Mouse (Mus musculus): ENCODE measurements around the gene Tmem235.
"Not testable (repeated sequence)": the region's sequence is repeated elsewhere in the genome, so short reads cannot be mapped to it uniquely, and the experiment has no call there.

The Tmem235 gene

GRCm38 (mm10) chr11:117860601-117861000 lies at the start of gene Tmem235:
TSS of gene Tmem235 (plus strand) at chr11:117860752.
- no peak for DNase-seq

DNA sequence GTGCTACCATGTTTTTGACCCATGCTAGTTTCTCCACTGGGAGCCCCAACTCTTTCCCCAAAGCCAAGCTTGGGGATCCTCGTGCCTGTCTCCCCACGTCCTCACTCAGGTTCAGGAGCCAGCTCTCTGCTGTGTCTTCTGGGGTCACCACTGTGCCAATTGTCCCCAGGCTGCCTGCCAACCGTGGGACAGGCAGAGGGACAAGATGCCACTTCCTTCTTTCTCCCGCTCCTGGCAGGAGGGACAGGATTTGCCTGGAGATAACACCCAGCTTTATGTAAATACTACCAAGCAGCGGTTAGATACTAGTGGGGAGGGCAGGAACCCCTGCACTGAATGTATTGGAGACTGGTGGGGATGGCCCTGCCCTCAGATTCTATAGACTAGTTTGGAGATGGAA lies 46.7 kb upstream of the Tmem235 start:
- no peak for DNase-seq

DNA sequence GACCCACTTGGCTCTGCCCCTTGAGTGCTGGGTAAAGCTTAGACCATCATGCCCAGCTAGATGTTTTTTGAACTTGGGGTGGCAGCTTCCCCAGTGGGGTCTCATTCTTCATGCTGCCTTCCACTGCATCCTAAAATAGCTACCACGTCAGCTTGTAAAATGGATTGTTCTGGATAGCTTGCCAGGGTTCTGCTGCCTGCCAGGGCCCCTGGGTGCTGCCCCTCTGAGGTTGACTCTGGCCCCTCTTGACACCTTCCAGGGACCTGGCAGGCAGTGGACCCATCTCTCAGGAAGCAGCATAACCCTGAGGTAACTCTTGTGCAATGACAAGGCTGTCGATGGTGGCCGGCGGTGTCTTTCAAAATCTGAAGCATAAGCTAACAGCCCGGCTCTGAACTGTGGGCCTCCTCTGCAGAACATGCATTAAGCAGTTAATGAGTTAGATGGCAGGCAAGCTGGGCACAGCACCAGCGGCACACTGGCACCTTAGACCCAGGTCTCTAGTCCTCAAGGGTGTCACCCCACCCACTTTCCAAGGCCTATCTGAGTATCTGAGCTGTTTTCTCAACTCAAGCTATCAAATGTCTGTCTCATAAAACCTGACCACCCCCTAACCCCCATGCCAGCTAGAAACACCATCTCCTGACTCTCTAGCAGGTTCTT lies 45.7 kb upstream of the Tmem235 start:
- no peak for DNase-seq

DNA sequence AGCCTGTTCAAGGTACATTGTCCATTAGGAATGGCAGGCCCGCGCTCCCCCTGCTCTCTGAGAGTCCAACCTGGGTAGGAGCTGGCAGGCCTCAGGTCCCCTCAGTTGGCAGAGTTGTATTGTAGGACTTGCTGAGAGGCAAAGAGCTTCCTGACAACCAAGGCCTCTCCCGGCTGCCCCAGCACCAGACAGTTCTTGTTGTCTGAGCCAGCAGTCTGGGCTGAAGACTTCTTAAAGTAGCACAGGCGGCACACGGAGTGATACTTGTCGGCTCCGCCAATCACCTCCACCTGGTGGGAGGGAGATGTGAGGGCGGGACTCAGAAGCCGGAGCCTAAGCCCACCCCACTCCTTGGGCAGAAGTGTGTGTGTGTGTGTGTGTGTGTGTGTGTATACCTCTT lies 44.7 kb upstream of the Tmem235 start:
- not testable (repeated sequence) for DNase-seq

- no peak for DNase-seq
These were observed 44.1 kb upstream of the Tmem235 start for GRCm38 (mm10) chr11:117816389-117816996.

DNA sequence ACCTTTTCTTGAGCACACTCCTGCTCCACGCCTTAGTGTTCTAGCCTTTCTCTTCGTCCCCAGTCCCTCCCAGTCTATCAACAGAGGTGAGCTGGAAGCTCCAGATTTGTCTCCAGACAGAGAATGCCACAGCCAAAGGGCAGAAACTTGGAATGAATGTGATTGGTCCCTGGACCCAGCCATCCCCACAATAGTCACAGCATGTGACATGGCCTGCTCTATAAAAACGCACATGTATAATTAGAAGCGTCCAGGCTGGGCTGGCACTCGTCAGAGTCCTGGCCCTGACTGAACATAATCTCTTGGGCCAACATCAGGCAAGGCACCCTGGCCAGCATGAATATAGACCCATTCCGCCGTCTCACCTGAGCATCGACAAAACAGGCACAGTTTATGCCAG lies 41.5 kb upstream of the Tmem235 start:
- no peak for DNase-seq

DNA sequence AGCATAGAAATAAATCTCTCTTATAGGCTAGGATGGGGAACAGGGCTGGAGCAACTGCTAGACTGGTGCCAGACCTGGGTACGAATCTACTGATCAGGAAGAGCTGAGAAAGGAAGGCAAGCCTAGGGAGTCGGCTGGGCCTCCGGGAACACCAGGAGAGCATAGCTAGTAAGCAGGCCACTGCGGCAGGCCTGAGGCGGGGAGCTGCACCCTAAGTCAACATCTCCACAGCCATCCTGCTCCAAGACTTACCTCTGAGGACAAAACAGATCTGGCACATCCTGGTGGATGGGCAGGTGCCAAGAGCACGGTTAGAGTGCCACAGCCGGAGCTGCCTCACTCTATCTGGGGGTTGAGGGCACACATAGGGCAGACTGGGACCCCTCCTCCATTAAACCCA lies 40.4 kb upstream of the Tmem235 start:
- no peak for DNase-seq

DNA sequence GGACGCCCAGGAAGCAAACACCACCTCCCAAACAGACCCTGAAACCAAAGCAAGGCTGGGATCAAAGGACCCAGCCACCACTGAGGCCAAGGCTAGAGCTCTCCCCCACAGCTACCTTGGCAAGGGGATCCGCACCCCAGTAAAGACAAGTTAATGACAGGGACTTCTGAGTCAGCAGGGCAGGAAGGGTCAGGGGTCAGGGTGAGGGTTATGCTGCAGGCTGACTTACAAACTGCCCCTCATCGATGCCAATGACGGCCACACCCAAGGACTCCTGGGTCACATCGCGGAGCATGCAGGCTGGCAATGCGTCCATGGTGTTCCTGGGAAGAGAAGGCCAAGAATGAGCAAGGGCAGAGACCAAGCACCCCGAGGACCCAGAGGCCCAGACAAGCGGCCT lies 38.7 kb upstream of the Tmem235 start:
- DNase-seq, result no peak

- no peak for DNase-seq
These were observed 37.8 kb upstream of the Tmem235 start for GRCm38 (mm10) chr11:117822728-117823241.

- DNase-seq, result no peak
These were observed 37.1 kb upstream of the Tmem235 start for GRCm38 (mm10) chr11:117823411-117823810.

GRCm38 (mm10) chr11:117824060-117824969 lies 36.2 kb upstream of the Tmem235 start:
- DNase-seq, result peak; percentile 80

- DNase-seq, result peak; percentile 58
These were observed 35.0 kb upstream of the Tmem235 start, which contains the start of the genes Afmid and Tk1 for GRCm38 (mm10) chr11:117825333-117826101. TSS of gene Afmid (plus strand) at chr11:117825924. TSS of gene Tk1 (minus strand) at chr11:117826092.

DNA sequence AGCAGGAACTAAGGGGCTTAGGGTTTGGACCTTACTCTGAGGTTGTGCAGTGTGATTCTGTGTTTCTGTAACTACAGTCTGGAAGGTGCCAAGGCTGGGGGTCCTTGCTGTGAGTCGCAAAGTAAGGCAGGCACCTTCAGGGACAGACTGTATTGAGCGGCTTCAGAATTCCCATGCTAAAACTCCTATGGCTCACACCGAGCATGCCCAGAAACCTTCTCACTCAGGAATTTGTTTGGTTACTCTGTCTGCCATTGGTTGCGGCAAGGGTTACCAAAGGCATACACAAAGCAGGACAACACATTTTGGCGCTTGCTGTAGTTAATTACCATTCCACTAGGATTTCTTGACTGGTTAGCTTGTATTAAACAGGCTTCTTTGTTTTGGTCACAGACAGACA lies 34.4 kb upstream of the Tmem235 start:
- DNase-seq, result no peak

DNA sequence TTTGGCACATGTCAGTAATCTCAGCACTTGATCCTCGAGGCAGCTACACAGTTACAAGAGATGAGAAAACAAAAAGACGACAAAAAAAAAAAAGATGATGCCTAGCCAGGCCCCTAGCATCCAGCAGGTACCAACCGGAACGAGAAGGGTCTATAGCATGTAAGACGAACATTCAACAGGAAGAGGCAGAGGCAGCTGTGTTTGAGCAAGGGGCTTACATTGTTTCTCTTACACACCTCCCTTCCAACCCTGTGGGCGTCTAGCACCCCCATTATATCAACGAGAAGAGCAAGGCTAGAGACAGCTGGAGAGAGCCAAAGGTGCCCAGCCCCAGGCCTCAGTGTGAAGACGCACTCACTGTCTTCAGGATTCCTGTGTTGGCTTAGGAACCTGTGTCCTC lies 33.6 kb upstream of the Tmem235 start:
- DNase-seq, result no peak

GRCm38 (mm10) chr11:117827386-117827785 lies 33.2 kb upstream of the Tmem235 start:
- DNase-seq, result no peak

DNA sequence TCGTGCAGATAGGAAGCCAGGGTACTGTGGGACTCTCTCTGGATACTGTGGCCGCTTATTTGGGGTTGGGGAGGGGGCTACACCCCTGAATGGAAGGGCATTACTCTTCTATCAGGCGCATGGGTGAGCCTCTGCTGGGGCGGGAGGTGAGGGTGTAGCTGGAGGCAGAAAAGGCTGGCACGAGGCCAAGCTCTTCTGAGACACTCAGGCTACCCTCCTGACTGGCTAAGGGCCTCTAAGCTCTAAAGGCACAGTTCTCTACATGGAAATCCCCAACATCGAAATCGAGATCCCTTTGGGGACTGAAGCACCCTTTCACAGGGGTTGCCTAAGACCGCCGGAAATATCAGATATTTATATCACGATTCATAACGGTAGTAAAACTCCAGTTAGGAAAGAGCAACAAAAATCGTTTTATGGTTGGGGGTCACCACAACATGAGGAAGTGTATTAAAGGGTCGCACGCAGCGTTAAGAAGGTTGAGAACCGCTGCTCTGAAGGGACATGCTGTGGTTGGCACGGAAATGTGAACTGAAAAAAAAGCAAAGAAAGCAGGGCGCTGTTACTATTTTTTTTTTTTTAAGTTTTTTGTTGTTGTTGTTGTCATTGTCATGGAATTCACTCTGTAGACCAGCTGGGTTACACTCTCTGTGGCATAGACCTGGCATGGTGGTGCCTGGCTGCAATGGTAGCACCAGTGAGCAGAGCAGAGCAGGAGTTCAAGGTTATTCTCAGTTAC lies 32.2 kb upstream of the Tmem235 start:
- no peak for DNase-seq

DNA sequence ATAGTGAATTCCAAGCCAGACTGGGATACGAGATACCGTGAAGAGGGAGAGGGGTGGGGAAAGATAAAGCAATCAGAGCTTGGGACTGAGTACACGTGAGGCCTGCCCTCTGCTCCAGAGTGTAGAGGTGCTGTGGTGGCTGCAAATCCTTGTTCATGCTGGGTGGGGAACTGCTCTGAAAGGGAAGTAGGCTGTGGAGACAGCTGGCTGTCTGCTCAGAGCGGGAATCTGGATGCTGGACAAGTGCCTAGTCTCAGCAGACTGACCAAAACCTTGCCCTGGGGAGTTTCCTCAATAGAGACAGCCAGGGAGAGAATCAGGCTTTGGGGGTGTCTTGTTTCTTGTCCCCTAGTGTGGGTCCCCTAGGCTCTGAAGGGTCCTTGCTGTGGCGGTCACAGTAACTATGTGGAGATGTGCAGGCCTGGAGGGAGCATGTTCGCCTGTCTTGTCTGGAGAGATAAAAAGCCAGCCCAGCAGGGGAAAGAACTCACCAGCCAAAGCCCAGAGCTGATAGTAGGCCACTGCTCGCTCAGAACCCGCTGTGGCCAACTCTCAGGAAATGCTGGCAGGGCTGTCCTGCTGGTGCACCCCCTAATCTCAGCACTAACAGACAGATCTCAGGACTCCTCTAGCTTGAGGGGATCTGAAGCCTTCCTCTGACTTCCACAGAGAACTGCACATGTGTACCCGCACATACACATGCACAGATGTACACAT lies 31.5 kb upstream of the Tmem235 start:
- no peak for DNase-seq

DNA sequence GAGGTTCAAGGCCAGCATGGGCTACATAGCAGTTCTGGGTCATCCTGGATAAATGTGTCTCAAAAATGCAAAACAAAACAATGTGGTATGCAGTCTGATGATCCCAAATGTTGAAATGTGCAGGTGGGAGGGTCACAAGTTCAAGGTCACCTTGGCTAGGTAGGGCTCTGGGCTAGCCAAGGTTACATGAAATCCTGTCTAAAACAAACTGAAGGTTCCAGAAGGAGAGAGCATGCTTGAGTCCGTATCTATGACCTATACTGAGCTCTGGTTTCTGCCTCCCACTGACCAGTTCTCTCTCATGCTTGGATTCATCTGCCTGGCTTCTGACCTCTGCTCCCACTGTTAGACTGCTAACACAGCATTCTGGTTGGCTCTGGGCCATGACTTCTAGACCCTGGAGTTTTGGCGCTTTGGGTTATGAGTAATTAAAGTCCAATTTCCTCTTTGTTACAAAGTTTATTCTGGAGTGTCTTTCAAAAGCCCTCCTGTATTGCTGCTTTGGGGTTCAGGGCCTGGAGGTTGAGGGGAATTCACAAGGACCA lies 30.8 kb upstream of the Tmem235 start:
- no peak for DNase-seq

DNA sequence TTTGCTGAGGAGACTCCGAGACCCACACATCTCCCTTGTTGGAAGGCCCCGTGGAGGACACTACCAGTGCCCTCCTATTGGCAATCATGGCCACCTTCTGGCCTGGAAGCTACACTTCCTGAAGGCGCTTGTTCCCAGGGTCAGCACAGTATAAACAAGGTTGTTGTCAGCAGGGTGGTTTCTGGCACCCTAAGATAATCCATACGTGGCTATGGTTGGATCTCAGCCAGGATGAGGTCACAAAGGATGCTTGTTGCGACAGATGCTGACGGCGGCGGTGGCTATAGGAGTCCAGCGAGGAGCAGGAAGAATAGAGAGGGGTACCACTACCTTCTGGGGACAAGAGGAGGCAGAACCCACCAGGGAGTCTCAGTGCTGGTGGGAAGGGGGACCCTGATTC lies 30.2 kb upstream of the Tmem235 start:
- no peak for DNase-seq

GRCm38 (mm10) chr11:117832086-117832969 lies 28.2 kb upstream of the Tmem235 start:
- peak; percentile 76 for DNase-seq

Data from right cerebral cortex, adult 18-20 months (tissue).